Mouse (Mus musculus) B cell, adult 67 days (primary cell): ENCODE measurements around the gene Tmed10. TPM values are rescaled to one million over a fixed set of nuclear protein-coding genes. Genes with fewer than 3 reads are reported as not detected.

Source experiments
- total RNA-seq, 2 experiments: library from RNA; stranded (reverse); gene quantifications; 4 replicates each; pipeline ENCODE4 v1.2.4; 2023

Tmed10 gene
- total RNA-seq, result 100 to 1,000 TPM; 142 to 144 TPM

DNA sequence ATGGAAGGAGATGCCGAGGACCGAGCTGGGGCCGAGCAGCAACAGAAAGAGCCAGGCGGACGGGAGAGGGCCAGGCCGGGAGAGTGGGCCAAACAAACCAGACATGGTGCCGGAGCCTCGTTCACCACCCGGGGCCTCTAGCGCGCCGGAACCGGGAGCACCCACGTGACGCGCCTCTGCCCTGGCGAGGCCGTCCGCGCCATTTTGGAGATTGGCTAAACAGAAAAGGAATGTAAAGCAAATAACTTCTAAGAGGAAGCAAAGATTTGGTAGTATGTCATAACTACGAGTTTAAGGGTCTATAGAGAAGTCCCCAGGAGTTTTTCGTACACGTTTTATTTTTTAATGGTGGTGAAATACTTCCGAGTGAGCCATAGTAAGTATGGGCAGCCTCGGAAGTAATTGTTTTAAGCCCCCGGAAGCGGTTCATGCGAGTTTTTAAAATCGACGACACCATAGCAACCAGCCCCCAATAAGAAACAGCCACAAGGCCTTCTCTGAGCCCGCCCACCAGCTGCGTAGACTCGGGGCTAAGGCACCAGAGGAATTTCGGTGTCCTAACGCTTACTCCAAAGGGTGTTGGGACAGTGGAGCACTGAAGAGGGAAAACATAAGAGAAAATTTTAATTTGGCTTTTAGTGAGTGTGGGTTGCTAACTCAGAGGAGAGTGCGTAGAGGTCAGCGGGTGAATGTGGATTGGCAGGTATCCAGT is at the start of gene Tmed10:
Tmed10 (minus strand) TSS at position 287 of the 712 bp plus-strand sequence.

GRCm38 (mm10) chr12:85339243-85339729 is 35.4 kb downstream of the Tmed10 start, which contains the start of gene Nek9:
Gene Nek9 (minus strand): TSS chr12:85339362.

Other genes with a start within 250 kb of the Tmed10 start
- 1 to 10 TPM; 1.1 to 2.0 TPM for gene Rps6kl1, start 223.6 kb downstream of the Tmed10 start, total RNA-seq
- gene Pgf, start 197.1 kb downstream of the Tmed10 start, total RNA-seq, result not detected
- gene Eif2b2, start 155.4 kb downstream of the Tmed10 start, total RNA-seq, result 100 to 1,000 TPM in 1 of 2 experiments, 10 to 100 TPM in 1; 86.4 to 103 TPM
- 10 to 100 TPM; 17.5 to 21.1 TPM for gene Mlh3, start 104.2 kb downstream of the Tmed10 start, total RNA-seq
- gene Acyp1, start 86.4 kb downstream of the Tmed10 start, total RNA-seq, result 10 to 100 TPM; 15.0 to 20.7 TPM
- gene Zc2hc1c, start 86.3 kb downstream of the Tmed10 start, total RNA-seq, result not detected
- 10 to 100 TPM; 60.1 to 68.9 TPM for gene Nek9, start 35.5 kb downstream of the Tmed10 start, total RNA-seq
- 1,000 to 10,000 TPM in 1 of 2 experiments, 100 to 1,000 TPM in 1; 584 to 1,441 TPM for gene Fos, start 99.0 kb upstream of the Tmed10 start, total RNA-seq
- gene Jdp2, start 224.2 kb upstream of the Tmed10 start, total RNA-seq, result 1 to 10 TPM; 2.0 to 2.8 TPM